Mouse (Mus musculus): ENCODE results near the gene Chst1.

DNA sequence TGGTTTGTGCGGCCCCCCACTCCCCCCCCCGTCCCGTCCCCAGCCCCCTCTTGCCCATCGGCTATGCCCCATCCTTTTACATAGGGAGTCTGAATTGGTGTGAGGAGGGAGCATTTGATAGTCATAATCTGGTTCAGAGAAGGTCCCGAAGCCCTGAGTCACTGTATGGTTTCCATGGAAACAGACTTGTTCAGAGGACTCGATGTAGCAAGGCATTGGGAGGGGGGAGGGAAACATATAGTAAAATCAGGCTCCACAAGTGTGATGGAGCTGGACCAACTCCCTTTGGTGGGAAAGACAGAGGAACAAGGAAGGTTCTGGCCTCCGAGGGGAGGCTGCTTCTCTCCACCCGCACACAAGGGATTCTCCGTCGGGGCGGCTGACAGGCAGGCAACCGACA lies 2.6 kb downstream of the Chst1 start:
- TF ChIP-seq CTCF (IDR thresholded peaks at IDR 0.05; ENCODE audit: low read depth) (no peak), EP300 (IDR thresholded peaks at IDR 0.05; ENCODE audit: low read depth) (no peak)

Measured in liver, embryonic 14.5 days (tissue).